Mouse (Mus musculus) CH12.LX (cell line): ENCODE results near the gene Rnf182. TPM values are rescaled to one million over a fixed set of nuclear protein-coding genes. Genes with fewer than 3 reads are reported as not detected.

Experiments used
- DNase-seq: peaks from one replicate; pipeline ENCODE4 v3.0.0-alpha.2; 2013; ENCODE audit errors: extremely low read depth
- H3K27ac ChIP-seq: 2 replicates; pipeline ENCODE4 v1.5.1; 2012; ENCODE audit warnings: low read depth, mild to moderate bottlenecking, control low read depth, moderate library complexity; ENCODE audit not compliant: insufficient read depth
- H3K27me3 ChIP-seq: replicated peaks from 2 replicates; pipeline ENCODE3; 2012; ENCODE audit warnings: inconsistent platforms
- H3K36me3 ChIP-seq, 2 experiments: replicated peaks in 1 of 2; 2 replicates each; pipeline versions ENCODE3 to v1.6.1; 2012; ENCODE audit warnings: inconsistent platforms in 1 of 2, low read length in 1 of 2, mild to moderate bottlenecking in 1 of 2, mixed read lengths in 1 of 2, moderate library complexity in 1 of 2; ENCODE audit not compliant: control insufficient read depth in 1 of 2, insufficient read depth in 1 of 2
- H3K4me1 ChIP-seq, 2 experiments: 2 replicates each; pipeline ENCODE4 v1.6.1; 2012; ENCODE audit warnings: inconsistent platforms in 1 of 2, moderate library complexity in 1 of 2; ENCODE audit not compliant: insufficient read depth in 2 of 2, control insufficient read depth in 1 of 2
- H3K4me2 ChIP-seq: 2 replicates; pipeline ENCODE4 v1.6.1; 2012; ENCODE audit warnings: low read depth, mild to moderate bottlenecking, control low read depth; ENCODE audit not compliant: poor library complexity, insufficient read depth, severe bottlenecking
- H3K4me3 ChIP-seq, 3 experiments: fragments of 150-350 bp in 1 of 3; sonication (generic) in 1 of 3; replicated peaks in 1 of 3; 2 replicates each; pipeline versions ENCODE3 to v1.5.1; 2011 to 2012; ENCODE audit warnings: low read depth in 2 of 3, low read length in 2 of 3, mild to moderate bottlenecking in 2 of 3, moderate library complexity in 2 of 3, control low read depth in 1 of 3, improper control_type of control experiment in 1 of 3, inconsistent platforms in 1 of 3, mixed read lengths in 1 of 3; ENCODE audit not compliant: poor library complexity in 1 of 3
- H3K79me2 ChIP-seq: replicated peaks from 2 replicates; pipeline ENCODE4 v1.6.1; 2012; ENCODE audit warnings: mild to moderate bottlenecking, moderate library complexity; ENCODE audit not compliant: control insufficient read depth, poor library complexity, insufficient read depth, severe bottlenecking; ENCODE audit errors: extremely low read depth
- H3K9ac ChIP-seq: 2 replicates; pipeline ENCODE4 v1.6.1; 2012; ENCODE audit warnings: low read depth, mild to moderate bottlenecking, control low read depth, moderate library complexity; ENCODE audit not compliant: insufficient read depth
- H3K9me3 ChIP-seq: replicated peaks from 2 replicates; pipeline ENCODE3; 2012; ENCODE audit warnings: low read length, inconsistent platforms, mixed read lengths
- BHLHE40 ChIP-seq: IDR thresholded peaks from 2 replicates; pipeline ENCODE4 v1.6.1; 2011; ENCODE audit warnings: mild to moderate bottlenecking, low read depth, low read length, improper control_type of control experiment
- CHD1 ChIP-seq: IDR thresholded peaks from 2 replicates; pipeline ENCODE4 v1.6.1; 2012; ENCODE audit warnings: low read depth, low read length, improper control_type of control experiment, inconsistent platforms
- CTCF ChIP-seq, 2 experiments: IDR thresholded peaks in 1 of 2; conservative IDR thresholded peaks in 1 of 2; 2 replicates each; pipeline ENCODE4 v1.5.1; 2011 to 2012; ENCODE audit warnings: low read depth in 2 of 2, low read length in 2 of 2, improper control_type of control experiment in 1 of 2, inconsistent platforms in 1 of 2, mild to moderate bottlenecking in 1 of 2, moderate library complexity in 1 of 2
- ELF1 ChIP-seq: IDR thresholded peaks from 2 replicates; pipeline ENCODE4 v1.6.1; 2014; ENCODE audit warnings: low read depth, mild to moderate bottlenecking, inconsistent platforms, low read length, improper control_type of control experiment
- EP300 ChIP-seq: IDR thresholded peaks from 2 replicates; pipeline ENCODE4 v1.6.1; 2011; ENCODE audit warnings: low read length, improper control_type of control experiment
- GABPA ChIP-seq: IDR thresholded peaks from 2 replicates; pipeline ENCODE4 v1.6.1; 2012; ENCODE audit warnings: low read depth, low read length, improper control_type of control experiment, inconsistent platforms; ENCODE audit not compliant: insufficient replicate concordance
- HCFC1 ChIP-seq: IDR thresholded peaks from 2 replicates; pipeline ENCODE4 v1.6.1; 2012; ENCODE audit warnings: low read depth, mild to moderate bottlenecking, inconsistent platforms, low read length, improper control_type of control experiment
- IRF4 ChIP-seq: IDR thresholded peaks from 2 replicates; pipeline ENCODE4 v1.6.1; 2014; ENCODE audit warnings: low read depth, mild to moderate bottlenecking, inconsistent platforms, low read length, improper control_type of control experiment
- JUN ChIP-seq: IDR thresholded peaks from 2 replicates; pipeline ENCODE4 v1.6.1; 2011; ENCODE audit warnings: low read depth, mild to moderate bottlenecking, low read length, improper control_type of control experiment, moderate library complexity; ENCODE audit not compliant: insufficient read depth
- MAX ChIP-seq: IDR thresholded peaks from 2 replicates; pipeline ENCODE4 v1.6.1; 2011; ENCODE audit warnings: low read length, improper control_type of control experiment
- MEF2A ChIP-seq: IDR thresholded peaks from 2 replicates; pipeline ENCODE4 v1.6.1; 2014; ENCODE audit warnings: low read depth, mild to moderate bottlenecking, inconsistent platforms, low read length, improper control_type of control experiment, borderline replicate concordance
- MXI1 ChIP-seq: IDR thresholded peaks from 2 replicates; pipeline ENCODE4 v1.6.1; 2011; ENCODE audit warnings: mild to moderate bottlenecking, low read depth, low read length, improper control_type of control experiment
- PAX5 ChIP-seq: IDR thresholded peaks from 2 replicates; pipeline ENCODE4 v1.6.1; 2012; ENCODE audit warnings: low read length, inconsistent platforms, mixed read lengths
- POLR2AphosphoS2 ChIP-seq: IDR thresholded peaks from 2 replicates; pipeline ENCODE4 v1.6.1; 2011; ENCODE audit warnings: low read depth, low read length, improper control_type of control experiment
- RAD21 ChIP-seq: IDR thresholded peaks from 2 replicates; pipeline ENCODE4 v1.6.1; 2011; ENCODE audit warnings: low read depth, mild to moderate bottlenecking, low read length, improper control_type of control experiment, moderate library complexity
- RCOR1 ChIP-seq: conservative IDR thresholded peaks from 2 replicates; pipeline ENCODE4 v1.6.1; 2012; ENCODE audit warnings: low read depth, mild to moderate bottlenecking, inconsistent platforms, low read length, improper control_type of control experiment
- SMC3 ChIP-seq: IDR thresholded peaks from 2 replicates; pipeline ENCODE4 v1.6.1; 2011; ENCODE audit warnings: low read depth, low read length, improper control_type of control experiment
- TBP ChIP-seq: conservative IDR thresholded peaks from 2 replicates; pipeline ENCODE4 v1.6.1; 2011; ENCODE audit warnings: low read depth, low read length, improper control_type of control experiment
- ZKSCAN1 ChIP-seq: IDR thresholded peaks from 2 replicates; pipeline ENCODE4 v1.6.1; 2012; ENCODE audit warnings: low read depth, inconsistent platforms, low read length, improper control_type of control experiment, borderline replicate concordance
- ZMIZ1 ChIP-seq: IDR thresholded peaks from 2 replicates; pipeline ENCODE4 v1.6.1; 2012; ENCODE audit warnings: low read depth, mild to moderate bottlenecking, inconsistent platforms, low read length, improper control_type of control experiment
- ZNF384 ChIP-seq: IDR thresholded peaks from 2 replicates; pipeline ENCODE4 v1.6.1; 2012; ENCODE audit warnings: low read depth, low read length, improper control_type of control experiment, inconsistent platforms
- dilution Hi-C: fragments of 300-500 bp; cut with MboI; formaldehyde crosslinking; loops from 2 replicates; pipeline ENCODE4 v1.14.3; 2020; ENCODE audit warnings: low sequenced_read_pairs; ENCODE audit not compliant: extremely low pct_unique_long_range_greater_than_20kb, extremely low pct_ligation_motif_present
- in situ Hi-C: fragments of 300-500 bp; cut with MboI; formaldehyde crosslinking; loops from 3 replicates; pipeline ENCODE4 v1.14.3; 2019; ENCODE audit warnings: low sequenced_read_pairs, low pct_ligation_motif_present, low pct_unique_long_range_greater_than_20kb, mixed read lengths
- polyA plus RNA-seq: library from polyadenylated mRNA; unstranded; fragments of >175 nt; gene quantifications from 2 replicates; pipeline ENCODE4 v1.2.1, GENCODE M21; 2012; ENCODE audit warnings: low read depth; ENCODE audit not compliant: insufficient read length
- total RNA-seq, 2 experiments: library from RNA; depleted of rRNA; stranded (reverse); fragments of 300-350 nt in 1 of 2; fragments of >200 nt in 1 of 2; gene quantifications; 2 replicates each; pipeline ENCODE4 v1.2.3; 2012 to 2014

The Rnf182 gene
- total and polyA plus RNA-seq, 3 experiments = not detected

DNA sequence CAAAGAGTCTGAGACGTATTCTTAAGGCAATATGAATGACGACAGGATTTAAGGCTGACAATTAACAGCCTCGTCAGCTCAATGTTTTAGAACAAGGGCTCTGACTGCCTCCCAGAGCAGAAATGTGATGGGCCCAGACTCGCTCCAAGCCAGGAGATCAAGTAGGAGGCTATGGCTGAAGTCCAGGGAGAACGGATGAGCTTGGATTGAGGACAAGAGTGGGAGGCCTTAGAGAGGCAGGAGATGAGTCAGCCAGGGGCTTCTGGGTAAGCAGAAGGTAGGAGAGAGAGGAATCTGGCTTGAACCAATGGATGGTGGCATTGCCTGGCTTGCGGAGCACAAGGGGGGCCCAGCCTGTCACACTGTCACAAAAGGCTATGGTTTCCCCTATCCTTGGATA is 99.2 kb downstream of the Rnf182 start:
- H3K27ac ChIP-seq = no peak overlapping the region
- in situ Hi-C loops = no loop called here

DNA sequence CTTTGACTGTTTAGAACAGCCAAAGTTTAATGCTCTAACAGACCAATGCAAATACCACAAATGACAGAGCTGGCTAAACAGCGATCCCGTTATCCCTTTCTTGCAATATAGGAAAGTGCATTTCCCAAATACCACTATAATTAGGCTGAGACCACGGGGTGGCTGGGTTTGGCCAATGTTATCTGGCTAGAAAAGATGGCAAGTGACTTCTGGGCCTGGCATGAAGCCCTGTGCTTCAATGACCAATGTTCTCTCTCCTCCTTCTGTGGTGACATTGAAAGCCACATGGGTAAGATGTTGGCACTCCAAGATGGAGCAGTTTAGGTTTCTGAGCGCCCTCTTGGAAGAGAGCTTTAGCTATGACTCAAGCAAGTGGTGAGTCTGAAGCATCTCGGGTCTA is 100.0 kb downstream of the Rnf182 start:
- no peaks in the 10 kb centered on the region for H3K4me1 ChIP-seq
- no peak for DNase-seq
- H3K9ac ChIP-seq = no peak overlapping the region
- no peaks in the 10 kb centered on the region for H3K27me3 ChIP-seq
- H3K36me3 ChIP-seq = no peaks in the 10 kb centered on the region
- TF ChIP-seq POLR2AphosphoS2 (no peak), EP300 (no peak), CHD1 (no peak), GABPA (no peak), MEF2A (no peak), JUN (no peak), SMC3 (no peak), CTCF (conservative IDR thresholded peaks at IDR 0.05 in 1 of 2, IDR thresholded peaks at IDR 0.05 in 1 of 2; ENCODE audit: low read depth in 2 of 2, low read length in 2 of 2) (no peak), ZKSCAN1 (no peak), TBP (no peak), RAD21 (no peak), BHLHE40 (no peak), PAX5 (no peak), HCFC1 (no peak), ZNF384 (no peak), ZMIZ1 (no peak), ELF1 (no peak), MXI1 (no peak)
- no peaks in the 10 kb centered on the region for H3K79me2 ChIP-seq
- in situ Hi-C loops (no loop called here), dilution Hi-C loops (no loop called here)
- H3K9me3 ChIP-seq = no peaks in the 10 kb centered on the region
- no peak overlapping the region for H3K27ac ChIP-seq
- H3K4me3 ChIP-seq = no peak overlapping the region
- no peak overlapping the region for H3K4me2 ChIP-seq

More for the DNA sequence above, 99.2 kb downstream of the Rnf182 start:
- DNase-seq = no peak
- Histone ChIP-seq H3K9ac (no peak overlapping the region), H3K9me3 (no peaks in the 10 kb centered on the region), H3K4me2 (no peak overlapping the region), H3K4me3 (no peak overlapping the region), H3K79me2 (no peaks in the 10 kb centered on the region), H3K27me3 (no peaks in the 10 kb centered on the region), H3K4me1 (no peaks in the 10 kb centered on the region), H3K36me3 (no peaks in the 10 kb centered on the region)
- dilution Hi-C loops = no loop called here
- TF ChIP-seq HCFC1 = no peak
- TF ChIP-seq MAX = no peak
- TF ChIP-seq POLR2AphosphoS2 = no peak
- TF ChIP-seq IRF4 = no peak
- TF ChIP-seq PAX5 = no peak
- TF ChIP-seq RCOR1 = no peak
- no peak for TF ChIP-seq ZMIZ1
